Comparison of ENCODE assay signal across 10 mouse cellular contexts in genomic region chr10:78054633-78055565, GRCm38 (mm10). TPM values are rescaled to one million over a fixed set of nuclear protein-coding genes. Genes with fewer than 3 reads are reported as not detected.
DNase-seq lines count a peak whose midpoint lies in the region; ATAC-seq and TF ChIP-seq lines count a peak whose summit lies in the region.
"Had no signal": no experiment of that assay in that cellular context is flagged by ENCODE, and none has a peak within 500 bp of the region (broad histone marks: within the 10 kb centered on the region; RNA-seq: fewer than 3 reads in every experiment).

No protein-coding gene starts in this region.

- no peak overlapping the region for H3K9ac ChIP-seq in limb, embryonic 15.5 days
- no peak overlapping the region for H3K9ac ChIP-seq in kidney, postnatal 0 days (ENCODE audit: low read depth, low read length)

- H3K36me3 ChIP-seq in limb, embryonic 15.5 days = no peaks in the 10 kb centered on the region
- H3K36me3 ChIP-seq in limb, embryonic 10.5 days = no peaks in the 10 kb centered on the region
- H3K36me3 ChIP-seq in kidney, postnatal 0 days (ENCODE audit: insufficient read depth, low read length) = no peaks in the 10 kb centered on the region
- H3K36me3 ChIP-seq in myocyte (ENCODE audit: control insufficient read depth, insufficient read depth) = no peaks in the 10 kb centered on the region
- H3K36me3 ChIP-seq in forebrain, embryonic 10.5 days (replicated peaks) = no peaks in the 10 kb centered on the region

- 55% methylated on average over 19 of the region's 19 CpGs for WGBS in limb, embryonic 15.5 days
- 77% methylated on average over 19 of the region's 19 CpGs for WGBS in limb, embryonic 10.5 days
- 67% methylated on average over 19 of the region's 19 CpGs for WGBS in kidney, postnatal 0 days
- 81% methylated on average over 19 of the region's 19 CpGs for WGBS in forebrain, embryonic 10.5 days

- no peaks in the 10 kb centered on the region for H3K27me3 ChIP-seq in limb, embryonic 15.5 days
- H3K27me3 ChIP-seq in limb, embryonic 10.5 days (ENCODE audit: low read depth, poor library complexity, severe bottlenecking) = no peaks in the 10 kb centered on the region
- H3K27me3 ChIP-seq in kidney, postnatal 0 days (ENCODE audit: insufficient read depth, low read length) = no peaks in the 10 kb centered on the region
- H3K27me3 ChIP-seq in myocyte (ENCODE audit: control insufficient read depth, insufficient read depth, insufficient read length) = peaks cover 37% of the 10 kb centered on the region
- no peaks in the 10 kb centered on the region for H3K27me3 ChIP-seq in forebrain, embryonic 10.5 days (ENCODE audit: poor library complexity, severe bottlenecking)
- H3K27me3 ChIP-seq: Patski had no signal

- H3K4me1 ChIP-seq in limb, embryonic 15.5 days = peaks cover 10% of the 10 kb centered on the region
- peaks cover 9% of the 10 kb centered on the region for H3K4me1 ChIP-seq in limb, embryonic 10.5 days
- H3K4me1 ChIP-seq in kidney, postnatal 0 days (replicated peaks; ENCODE audit: insufficient read depth, low read length) = no peaks in the 10 kb centered on the region
- peaks cover 6% of the 10 kb centered on the region; the same call in 1 of the 2 replicates for H3K4me1 ChIP-seq in forebrain, embryonic 10.5 days

- H3K4me2 ChIP-seq in limb, embryonic 15.5 days = no peak overlapping the region
- no peak overlapping the region for H3K4me2 ChIP-seq in kidney, postnatal 0 days (ENCODE audit: low read length)
- H3K4me2 ChIP-seq in myocyte (ENCODE audit: low read depth) = no peak overlapping the region

- DNase-seq in limb, embryonic 10.5 days (ENCODE audit: low spot score) = no peak
- peak; percentile 68 for DNase-seq in adrenal gland, postnatal 14 days
- peak; percentile 22 for DNase-seq in kidney, postnatal 0 days (ENCODE audit: low spot score)
- no peak for DNase-seq in forebrain, embryonic 10.5 days (ENCODE audit: extremely low spot score, low spot score)
- DNase-seq in embryo, embryonic 9.5 days (ENCODE audit: extremely low spot score) = no peak
- DNase-seq in frontal cortex, postnatal 36 days (ENCODE audit: low spot score in 2 of 2) = no peak

- H3K27ac ChIP-seq in limb, embryonic 15.5 days = no peak overlapping the region
- H3K27ac ChIP-seq in limb, embryonic 10.5 days = no peak overlapping the region
- H3K27ac ChIP-seq in kidney, postnatal 0 days = no peak overlapping the region
- H3K27ac ChIP-seq in forebrain, embryonic 10.5 days = no peak overlapping the region

- H3ac ChIP-seq in myocyte (ENCODE audit: control insufficient read depth, insufficient read length) = no peak overlapping the region

- no peak for TF ChIP-seq CTCF in kidney, postnatal 0 days (IDR thresholded peaks at IDR 0.05; ENCODE audit: low read depth)

- H3K4me3 ChIP-seq in limb, embryonic 15.5 days = no peak overlapping the region
- H3K4me3 ChIP-seq in limb, embryonic 10.5 days = no peak overlapping the region
- H3K4me3 ChIP-seq in kidney, postnatal 0 days (replicated peaks; ENCODE audit: low read depth, low read length) = no peak overlapping the region
- no peak overlapping the region for H3K4me3 ChIP-seq in myocyte
- H3K4me3 ChIP-seq in forebrain, embryonic 10.5 days = no peak overlapping the region

- no peaks in the 10 kb centered on the region for H3K9me3 ChIP-seq in limb, embryonic 15.5 days
- H3K9me3 ChIP-seq in limb, embryonic 10.5 days (replicated peaks) = no peaks in the 10 kb centered on the region
- no peaks in the 10 kb centered on the region for H3K9me3 ChIP-seq in kidney, postnatal 0 days (replicated peaks; ENCODE audit: low read length)
- H3K9me3 ChIP-seq in forebrain, embryonic 10.5 days = no peaks in the 10 kb centered on the region

- peak; percentile 57; the same call in 1 of the 2 replicates for ATAC-seq in limb, embryonic 15.5 days (ENCODE audit: insufficient number of reproducible peaks, low FRiP score, low TSS enrichment, low read depth)
- no peak; the same call in 1 of the 2 replicates for ATAC-seq in kidney, postnatal 0 days (replicated peaks; ENCODE audit: low FRiP score, low read depth)
- ATAC-seq: Patski had no signal

- no peak for TF ChIP-seq POLR2A in myocyte (IDR thresholded peaks at IDR 0.05; ENCODE audit: insufficient read length, low read depth)

- H3K79me2 ChIP-seq in myocyte (ENCODE audit: control insufficient read depth, insufficient read depth) = no peaks in the 10 kb centered on the region

TF ChIP-seq in myocyte, 11 proteins besides CTCF, POLR2A, EP300 and RAD21:
- TF ChIP-seq CEBPB (IDR thresholded peaks at IDR 0.05; ENCODE audit: insufficient read depth, poor library complexity, severe bottlenecking) (peak; percentile 38; the same call in 1 of the 2 replicates), REST (IDR thresholded peaks at IDR 0.05; ENCODE audit: insufficient read depth, insufficient read length) (no peak), MYOD1 (IDR thresholded peaks at IDR 0.05; ENCODE audit: control insufficient read depth in 1 of 3, insufficient read length in 2 of 3, low read depth in 2 of 3) (no peak), MAX (IDR thresholded peaks at IDR 0.05; ENCODE audit: low read depth) (no peak), MYOG (IDR thresholded peaks at IDR 0.05; ENCODE audit: control insufficient read depth in 1 of 3, insufficient read depth in 1 of 3, insufficient read length in 2 of 3, low read depth in 2 of 3) (no peak), TCF12 (IDR thresholded peaks at IDR 0.05; ENCODE audit: insufficient read depth, poor library complexity, severe bottlenecking) (no peak), TCF3 (IDR thresholded peaks at IDR 0.05; ENCODE audit: insufficient read length, low read depth) (no peak), POLR2AphosphoS2 (IDR thresholded peaks at IDR 0.05; ENCODE audit: insufficient read length, low read depth) (no peak)
TF ChIP-seq in myocyte: peak in this region for 1.

RNA-seq across cellular contexts. Expression of gene Aire, which starts 11.5 kb away (rescaled TPM):
- 0.28 and 0.29 TPM in 2 replicates for polyA plus RNA-seq in limb, embryonic 15.5 days (2015; fragmentation: Nextera tagmentation; extraction: Ambion mirVana)
- 0.15 and 0.21 TPM in 2 replicates for polyA plus RNA-seq in limb, embryonic 10.5 days (2016; fragmentation: Nextera tagmentation; extraction: Ambion mirVana)
- total RNA-seq in adrenal gland, postnatal 14 days (2021) = not detected in 2 replicates
- 0.34 and 0.40 TPM in 2 replicates for polyA plus RNA-seq in kidney, postnatal 0 days (2015; fragmentation: Nextera tagmentation; extraction: Ambion mirVana)
- 0.38 TPM for polyA plus RNA-seq in myocyte (2012; fragmentation: generic; extraction: Trizol)
- polyA plus RNA-seq in forebrain, embryonic 10.5 days (2016; fragmentation: Nextera tagmentation; extraction: Ambion mirVana) = 0.28 and 0.33 TPM in 2 replicates
- total RNA-seq: heart, postnatal 36 days had no signal

RNA-seq across cellular contexts. Expression of gene Dnmt3l, which starts 13.2 kb away (rescaled TPM):
- polyA plus RNA-seq in limb, embryonic 15.5 days (2015; fragmentation: Nextera tagmentation; extraction: Ambion mirVana) = 0.58 TPM in 2 replicates
- polyA plus RNA-seq in limb, embryonic 10.5 days (2016; fragmentation: Nextera tagmentation; extraction: Ambion mirVana) = 0.10 TPM in 1 of 2 replicates, not detected in the other
- 7.2 and 8.4 TPM in 2 replicates for total RNA-seq in adrenal gland, postnatal 14 days (2021)
- polyA plus RNA-seq in kidney, postnatal 0 days (2015; fragmentation: Nextera tagmentation; extraction: Ambion mirVana) = 0.48 and 0.62 TPM in 2 replicates
- polyA plus RNA-seq in myocyte (2012; fragmentation: generic; extraction: Trizol) = 1.1 TPM
- not detected in 2 replicates for polyA plus RNA-seq in forebrain, embryonic 10.5 days (2016; fragmentation: Nextera tagmentation; extraction: Ambion mirVana)
- total RNA-seq: heart, postnatal 36 days had no signal

RNA-seq across cellular contexts. Expression of gene Icosl, which starts 14.2 kb away (rescaled TPM):
- polyA plus RNA-seq in limb, embryonic 15.5 days (2015; fragmentation: Nextera tagmentation; extraction: Ambion mirVana) = 7.2 and 7.3 TPM in 2 replicates
- 2.5 and 2.6 TPM in 2 replicates for polyA plus RNA-seq in limb, embryonic 10.5 days (2016; fragmentation: Nextera tagmentation; extraction: Ambion mirVana)
- total RNA-seq in adrenal gland, postnatal 14 days (2021) = 9.8 and 19.8 TPM in 2 replicates
- polyA plus RNA-seq in kidney, postnatal 0 days (2015; fragmentation: Nextera tagmentation; extraction: Ambion mirVana) = 6.3 and 6.5 TPM in 2 replicates
- 0.02 TPM for polyA plus RNA-seq in myocyte (2012; fragmentation: generic; extraction: Trizol)
- polyA plus RNA-seq in forebrain, embryonic 10.5 days (2016; fragmentation: Nextera tagmentation; extraction: Ambion mirVana) = 2.6 and 2.9 TPM in 2 replicates

RNA-seq across cellular contexts. Expression of gene Pfkl, which starts 45.0 kb away (rescaled TPM):
- 164 and 168 TPM in 2 replicates for polyA plus RNA-seq in limb, embryonic 15.5 days (2015; fragmentation: Nextera tagmentation; extraction: Ambion mirVana)
- 235 and 259 TPM in 2 replicates for polyA plus RNA-seq in limb, embryonic 10.5 days (2016; fragmentation: Nextera tagmentation; extraction: Ambion mirVana)
- total RNA-seq in adrenal gland, postnatal 14 days (2021) = 144 and 165 TPM in 2 replicates
- polyA plus RNA-seq in kidney, postnatal 0 days (2015; fragmentation: Nextera tagmentation; extraction: Ambion mirVana) = 78.8 and 86.6 TPM in 2 replicates
- 122 TPM for polyA plus RNA-seq in myocyte (2012; fragmentation: generic; extraction: Trizol)
- 262 and 282 TPM in 2 replicates for polyA plus RNA-seq in forebrain, embryonic 10.5 days (2016; fragmentation: Nextera tagmentation; extraction: Ambion mirVana)

Comparison
In these comparisons a context has a peak if more than half of its experiments do, and no peak if none do; other contexts are left out.
1. DNase-seq: peak in adrenal gland, postnatal 14 days (single experiment) and kidney, postnatal 0 days (single experiment); none in limb, embryonic 10.5 days (single experiment), forebrain, embryonic 10.5 days (single experiment), embryo, embryonic 9.5 days (single experiment) and frontal cortex, postnatal 36 days (0 of 2).